Mouse (Mus musculus) gastrocnemius, postnatal 14 days (tissue): Measurements from ENCODE around the gene Amh. TPM values are rescaled to one million over a fixed set of nuclear protein-coding genes. Genes with fewer than 3 reads are reported as not detected.
A peak's percentile ranks its signal among the peaks of the same experiment; 100 is the strongest.

Experiments used
- DNase-seq: peaks from one replicate; pipeline ENCODE4 v3.0.0; 2021; ENCODE audit warnings: mixed read lengths
- intact Hi-C: fragments of 180-260 bp; cut with DNase I; formaldehyde crosslinking; loops from one replicate; pipeline ENCODE4 v1.15.1; 2025; ENCODE audit warnings: low total_unique reads
- microRNA-seq, 2 experiments: library from miRNA; unstranded; fragments of <30 nt; microRNA quantifications; one replicate each; pipeline ENCODE4 v1.2.0; 2021
- total RNA-seq, 2 experiments: library from RNA; stranded (reverse); gene quantifications; 2 replicates each; pipeline ENCODE4 v1.2.3; 2021

Gene Amh
- total RNA-seq, 2 experiments from 2014 or later: 0.25 TPM; not detected in 1

- intact Hi-C loops: no loop called here
- no peak for DNase-seq
These were observed 38.3 kb downstream of the Amh start for GRCm38 (mm10) chr10:80843087-80843930.

GRCm38 (mm10) chr10:80843931-80844547 is 39.0 kb downstream of the Amh start, which contains the start of gene Lingo3:
Gene Lingo3 (minus strand): TSS chr10:80844039.
- peak; percentile 54 for DNase-seq

DNA sequence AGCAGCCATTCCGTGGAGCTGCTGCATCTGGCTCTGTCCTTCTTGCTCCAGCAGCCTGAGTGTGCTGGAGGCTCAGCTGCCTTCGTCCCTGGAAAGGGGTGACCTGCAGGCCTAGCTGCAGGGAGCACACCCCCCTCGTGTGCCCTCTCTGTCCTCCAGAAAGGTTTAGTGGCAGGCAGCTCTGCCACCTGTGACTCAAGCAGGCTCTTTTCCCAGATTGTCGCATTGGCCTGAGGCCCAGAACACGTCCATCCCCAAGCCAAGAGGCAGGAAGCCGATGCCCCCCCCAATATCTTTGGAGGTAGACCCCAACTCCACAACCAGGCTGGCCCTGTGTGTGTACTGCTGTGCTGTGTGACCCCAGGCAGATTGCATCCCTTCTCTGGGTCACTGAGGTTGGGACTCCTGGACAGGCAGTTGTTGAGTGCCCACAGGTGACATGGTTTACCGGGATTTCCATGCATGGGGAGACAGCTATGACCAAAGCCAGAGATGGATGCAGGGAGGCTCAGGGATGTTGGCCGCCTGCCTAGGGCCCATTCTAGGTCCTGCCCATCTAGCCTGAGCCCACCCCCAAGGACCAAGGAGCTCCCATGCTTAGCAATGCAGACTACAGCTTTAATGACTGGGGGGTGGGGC is 40.1 kb downstream of the Amh start:
- intact Hi-C loops: no loop called here
- no peak for DNase-seq

More at GRCm38 (mm10) chr10:80843931-80844547, 39.0 kb downstream of the Amh start, which contains the start of gene Lingo3:
- intact Hi-C loops: no loop called here

- intact Hi-C loops: no loop called here
These were observed 40.7 kb downstream of the Amh start for GRCm38 (mm10) chr10:80845732-80846131.

GRCm38 (mm10) chr10:80848571-80848970 is 43.5 kb downstream of the Amh start:
- peak; percentile 75 for DNase-seq
- intact Hi-C loops: no loop called here

More at GRCm38 (mm10) chr10:80845732-80846131, 40.7 kb downstream of the Amh start:
- DNase-seq: no peak

- intact Hi-C loops: no loop called here
- peak; percentile 97 for DNase-seq
These were observed 50.1 kb downstream of the Amh start, which contains the start of the genes Lsm7 and Sppl2b for GRCm38 (mm10) chr10:80854913-80855748. Gene Lsm7 (minus strand): TSS chr10:80855209. Gene Sppl2b (plus strand): TSS chr10:80855275.

DNA sequence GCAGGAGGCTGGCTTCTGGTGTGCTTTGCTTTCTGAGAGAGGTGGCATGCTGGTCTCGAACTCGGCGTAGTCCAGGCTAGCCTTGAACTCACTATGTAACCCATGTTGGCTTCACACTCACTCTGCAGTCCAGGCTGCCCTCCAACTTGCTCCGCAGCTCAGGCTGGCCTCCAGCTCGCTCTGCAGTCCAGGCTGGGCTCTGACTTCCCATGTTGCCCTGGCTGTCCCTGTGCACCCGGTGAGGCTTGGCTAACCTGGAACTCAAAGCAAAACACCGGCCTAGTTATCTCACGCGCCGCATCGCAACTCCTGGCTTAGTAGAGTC is 50.7 kb downstream of the Amh start:
- intact Hi-C loops: no loop called here
- DNase-seq: no peak

GRCm38 (mm10) chr10:80856267-80856666 is 51.2 kb downstream of the Amh start:
- intact Hi-C loops: no loop called here
- no peak for DNase-seq

DNA sequence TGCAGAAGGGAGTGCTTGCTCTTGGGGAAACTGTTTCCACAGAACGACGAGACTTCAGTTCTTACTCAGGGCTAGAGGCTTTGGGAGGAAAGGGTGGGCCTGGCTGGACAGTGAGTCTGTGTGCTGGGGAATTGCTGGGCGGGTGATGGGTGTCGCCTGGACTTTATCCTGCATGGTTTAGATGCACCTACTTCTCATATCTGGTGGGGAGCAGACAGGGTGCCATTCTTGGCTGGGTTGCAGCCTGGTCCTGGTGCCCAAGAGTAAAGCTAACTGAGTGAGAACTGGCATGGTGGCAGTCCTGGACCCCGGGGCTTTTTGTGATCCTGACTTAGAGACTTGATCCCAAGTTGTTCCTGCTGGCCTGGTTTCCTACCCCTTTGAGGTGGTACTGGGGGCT is 51.9 kb downstream of the Amh start:
- intact Hi-C loops: no loop called here
- no peak for DNase-seq

Small RNAs within 50 kb of the gene (microRNA-seq; reads per million reads assigned to microRNA genes)
- gene Mir1982: 1.5 to 4.1 reads per million in 2 experiments

Other genes starting within 250 kb of the Amh start
- 10 to 100 TPM in 1 of 2 experiments, 1 to 10 TPM in 1; 9.8 to 11.1 TPM for gene Rexo1, start 243.7 kb upstream of the Amh start, total RNA-seq
- gene Klf16, start 227.9 kb upstream of the Amh start, total RNA-seq: 1 to 10 TPM; 2.1 to 2.7 TPM
- 10 to 100 TPM; 55.8 to 57.1 TPM for gene Abhd17a, start 214.9 kb upstream of the Amh start, total RNA-seq
- 10 to 100 TPM; 18.3 to 22.0 TPM for gene Scamp4, start 202.4 kb upstream of the Amh start, total RNA-seq
- gene Adat3, start 202.4 kb upstream of the Amh start, total RNA-seq: 1 to 10 TPM; 1.2 to 1.5 TPM
- gene Gm49322, start 199.2 kb upstream of the Amh start, total RNA-seq: under 1 TPM; 0.18 to 0.27 TPM
- gene Csnk1g2, start 182.4 kb upstream of the Amh start, total RNA-seq: 100 to 1,000 TPM in 1 of 2 experiments, 10 to 100 TPM in 1; 94.3 to 105 TPM
- gene Btbd2, start 148.2 kb upstream of the Amh start, total RNA-seq: 10 to 100 TPM; 30.1 to 34.4 TPM
- 100 to 1,000 TPM; 167 to 186 TPM for gene Mknk2, start 127.1 kb upstream of the Amh start, total RNA-seq
- gene Mob3a, start 103.3 kb upstream of the Amh start, total RNA-seq: 1 to 10 TPM; 5.5 to 7.4 TPM
- 1 to 10 TPM; 3.2 to 3.5 TPM for gene Izumo4, start 103.1 kb upstream of the Amh start, total RNA-seq
- 10 to 100 TPM; 23.7 to 25.2 TPM for gene Ap3d1, start 63.0 kb upstream of the Amh start, total RNA-seq
- gene Dot1l, start 50.0 kb upstream of the Amh start, total RNA-seq: 10 to 100 TPM; 25.5 to 26.1 TPM
- gene Sf3a2, start 7.0 kb upstream of the Amh start, total RNA-seq: 10 to 100 TPM; 23.6 to 30.0 TPM
- gene Plekhj1, start 6.6 kb upstream of the Amh start, total RNA-seq: 10 to 100 TPM; 21.4 to 23.1 TPM
- gene Jsrp1, start 8.3 kb downstream of the Amh start, total RNA-seq: 100 to 1,000 TPM; 345 to 379 TPM
- 100 to 1,000 TPM; 787 to 812 TPM for gene Oaz1, start 21.4 kb downstream of the Amh start, total RNA-seq
- gene Lingo3, start 38.8 kb downstream of the Amh start, total RNA-seq: 10 to 100 TPM; 11.3 to 24.5 TPM
- 10 to 100 TPM; 24.5 to 27.7 TPM for gene Lsm7, start 50.0 kb downstream of the Amh start, total RNA-seq
- 10 to 100 TPM; 24.0 to 28.1 TPM for gene Sppl2b, start 50.0 kb downstream of the Amh start, total RNA-seq
- under 1 TPM in 1 of 2 experiments, not detected in 1; 0.06 TPM for gene Tmprss9, start 66.6 kb downstream of the Amh start, total RNA-seq
- gene Timm13, start 95.7 kb downstream of the Amh start, total RNA-seq: 100 to 1,000 TPM; 114 to 125 TPM
- 10 to 100 TPM in 1 of 2 experiments, 1 to 10 TPM in 1; 9.4 to 14.3 TPM for gene Lmnb2, start 113.0 kb downstream of the Amh start, total RNA-seq
- gene Gadd45b, start 124.8 kb downstream of the Amh start, total RNA-seq: 10 to 100 TPM; 21.5 to 28.7 TPM
- gene Gng7, start 209.7 kb downstream of the Amh start, total RNA-seq: 1 to 10 TPM in 1 of 2 experiments, under 1 TPM in 1; 0.44 to 1.1 TPM
- under 1 TPM; 0.24 to 0.72 TPM for gene Diras1, start 220.4 kb downstream of the Amh start, total RNA-seq
- 10 to 100 TPM; 11.3 to 11.9 TPM for gene Slc39a3, start 232.2 kb downstream of the Amh start, total RNA-seq